Mouse (Mus musculus): Measurements from ENCODE around the gene Apoe. TPM values are rescaled to one million over a fixed set of nuclear protein-coding genes. Genes with fewer than 3 reads are reported as not detected.

Apoe gene
- polyA plus RNA-seq, 1 experiment from 2014 or later, result 4,229 TPM

DNA sequence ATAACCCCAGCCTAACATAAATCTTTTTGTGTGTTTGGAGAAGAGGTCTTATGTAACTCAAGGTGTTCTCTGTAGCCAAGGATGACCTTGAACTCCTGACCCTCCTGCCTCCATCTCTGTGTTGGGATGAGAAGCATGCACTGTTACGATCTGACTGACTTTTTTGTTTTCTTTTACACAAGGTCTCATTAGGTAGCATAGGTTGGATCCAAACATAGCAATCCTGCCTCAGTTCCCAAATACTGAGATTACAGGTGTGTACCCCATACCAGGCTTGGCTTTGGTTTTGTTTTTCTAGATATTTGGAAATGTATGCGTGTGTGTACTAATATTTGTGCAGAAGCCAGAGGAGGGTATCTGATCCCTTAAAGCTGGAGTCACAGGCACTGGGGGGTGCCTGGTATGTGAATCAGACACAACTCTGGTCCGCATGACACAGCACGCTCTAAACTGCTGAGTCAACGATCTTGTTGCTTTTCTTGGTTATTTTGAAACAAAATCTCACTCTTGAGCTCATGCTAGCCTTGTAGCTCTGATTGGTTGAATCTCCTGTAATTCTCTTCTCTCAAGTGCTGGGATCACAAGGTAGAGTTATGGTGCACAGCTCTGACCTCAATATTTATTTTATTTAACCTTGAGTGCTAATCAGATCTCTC, 19.4 kb upstream of the Apoe start:
- Histone ChIP-seq H3K4me1 (ENCODE audit: control insufficient read depth, low read depth, low read length) (peaks cover 29% of the 10 kb centered on the region), H3K27me3 (ENCODE audit: control insufficient read depth, insufficient read depth, low read depth, low read length) (no peaks in the 10 kb centered on the region), H3K4me2 (ENCODE audit: low read depth, low read length) (no peak overlapping the region), H3K9ac (ENCODE audit: low read depth, low read length) (no peak overlapping the region), H3K36me3 (ENCODE audit: control insufficient read depth, insufficient read depth) (no peaks in the 10 kb centered on the region), H3K9me3 (replicated peaks; ENCODE audit: control insufficient read depth, low read length) (no peaks in the 10 kb centered on the region), H3K27ac (ENCODE audit: low read length) (no peak overlapping the region), H3K4me3 (ENCODE audit: low read depth, low read length) (no peak overlapping the region)
- WGBS (ENCODE audit: insufficient replicate concordance), result 69% methylated on average over 5 of the region's 5 CpGs
- no peak for ATAC-seq (ENCODE audit: low read depth)

GRCm38 (mm10) chr7:19717346-19717745, 18.4 kb upstream of the Apoe start:
- no peak for ATAC-seq (ENCODE audit: low read depth)
- H3K4me3 ChIP-seq (ENCODE audit: low read depth, low read length), result no peak overlapping the region
- H3K4me1 ChIP-seq (ENCODE audit: control insufficient read depth, low read depth, low read length), result peaks cover 24% of the 10 kb centered on the region
- H3K36me3 ChIP-seq (ENCODE audit: control insufficient read depth, insufficient read depth), result peaks cover 6% of the 10 kb centered on the region; the same call in 1 of the 2 replicates
- no peaks in the 10 kb centered on the region for H3K9me3 ChIP-seq (replicated peaks; ENCODE audit: control insufficient read depth, low read length)
- H3K9ac ChIP-seq (ENCODE audit: low read depth, low read length), result no peak overlapping the region
- no peak overlapping the region for H3K27ac ChIP-seq (ENCODE audit: low read length)
- no peak overlapping the region for H3K4me2 ChIP-seq (ENCODE audit: low read depth, low read length)
- no peaks in the 10 kb centered on the region for H3K27me3 ChIP-seq (ENCODE audit: control insufficient read depth, insufficient read depth, low read depth, low read length)
- 59% methylated on average over 4 of the region's 4 CpGs for WGBS (ENCODE audit: insufficient replicate concordance)

- no peaks in the 10 kb centered on the region for H3K27me3 ChIP-seq (ENCODE audit: control insufficient read depth, insufficient read depth, low read depth, low read length)
- 71% methylated on average over 2 of the region's 2 CpGs for WGBS (ENCODE audit: insufficient replicate concordance)
- H3K4me2 ChIP-seq (ENCODE audit: low read depth, low read length), result peak overlapping the region; percentile 86
- peaks cover 24% of the 10 kb centered on the region for H3K4me1 ChIP-seq (ENCODE audit: control insufficient read depth, low read depth, low read length)
- H3K4me3 ChIP-seq (ENCODE audit: low read depth, low read length), result no peak overlapping the region; the same call in 1 of the 2 replicates
- H3K36me3 ChIP-seq (ENCODE audit: control insufficient read depth, insufficient read depth), result peaks cover 12% of the 10 kb centered on the region
- no peak overlapping the region for H3K27ac ChIP-seq (ENCODE audit: low read length)
- H3K9me3 ChIP-seq (replicated peaks; ENCODE audit: control insufficient read depth, low read length), result no peaks in the 10 kb centered on the region
- no peak for ATAC-seq (ENCODE audit: low read depth)
- no peak overlapping the region for H3K9ac ChIP-seq (ENCODE audit: low read depth, low read length)
Measured at GRCm38 (mm10) chr7:19716822-19717221, 17.8 kb upstream of the Apoe start.

GRCm38 (mm10) chr7:19716055-19716682, 17.2 kb upstream of the Apoe start:
- H3K4me3 ChIP-seq (ENCODE audit: low read depth, low read length), result peak overlapping the region; percentile 68
- no peak for ATAC-seq (ENCODE audit: low read depth)
- H3K27ac ChIP-seq (ENCODE audit: low read length), result peak overlapping the region; percentile 73
- peaks cover 24% of the 10 kb centered on the region for H3K4me1 ChIP-seq (ENCODE audit: control insufficient read depth, low read depth, low read length)
- H3K27me3 ChIP-seq (ENCODE audit: control insufficient read depth, insufficient read depth, low read depth, low read length), result no peaks in the 10 kb centered on the region
- H3K9ac ChIP-seq (ENCODE audit: low read depth, low read length), result peak overlapping the region; percentile 49
- peaks cover 18% of the 10 kb centered on the region for H3K36me3 ChIP-seq (ENCODE audit: control insufficient read depth, insufficient read depth)
- H3K9me3 ChIP-seq (replicated peaks; ENCODE audit: control insufficient read depth, low read length), result no peaks in the 10 kb centered on the region
- WGBS (ENCODE audit: insufficient replicate concordance), result 6% methylated on average over 18 of the region's 18 CpGs
- H3K4me2 ChIP-seq (ENCODE audit: low read depth, low read length), result peak overlapping the region; percentile 86

DNA sequence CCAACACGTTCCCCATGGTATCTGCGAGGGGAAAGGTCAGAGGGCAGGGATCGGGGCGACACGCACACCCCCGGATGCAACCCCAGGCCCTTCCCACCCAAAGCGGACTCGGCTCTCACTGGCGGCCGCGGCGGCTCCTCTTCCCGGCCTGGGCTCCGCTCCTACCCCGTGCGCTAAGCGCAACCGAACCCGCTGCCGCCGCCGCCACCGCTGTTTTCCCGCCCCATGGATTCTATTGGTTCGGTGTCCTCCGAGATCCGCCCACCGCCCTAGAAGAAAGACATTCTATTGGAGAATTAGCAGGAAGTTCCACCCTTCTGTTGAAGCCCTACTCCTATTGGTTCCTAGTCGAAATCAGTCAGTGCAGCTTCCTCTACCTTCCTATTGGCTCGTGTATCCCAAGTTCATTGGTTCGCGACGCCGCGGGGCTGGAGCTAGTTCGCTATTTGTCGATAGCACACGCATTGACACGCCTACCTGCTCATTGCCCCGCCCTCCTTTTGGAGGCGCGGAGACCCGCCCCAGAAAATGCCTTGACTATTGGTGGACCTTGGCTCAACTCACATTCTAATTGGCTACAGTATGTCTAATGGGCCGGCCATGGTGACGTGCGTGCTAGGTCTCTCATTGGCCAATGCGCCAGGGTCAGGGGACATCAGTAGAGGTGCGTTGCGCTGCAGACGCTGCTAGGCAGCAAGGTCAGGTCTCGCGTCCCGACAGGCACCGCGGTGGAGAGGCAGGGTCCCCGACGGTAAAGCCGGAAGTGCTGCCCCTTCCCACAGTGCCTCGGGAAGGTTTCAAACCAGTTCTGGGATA, 16.5 kb upstream of the Apoe start, which contains the start of gene Tomm40:
Tomm40 (minus strand) TSS at position 200 of the 816 bp plus-strand sequence.
- Histone ChIP-seq H3K4me2 (ENCODE audit: low read depth, low read length) (peak within 1 kb of the TSS; percentile 98), H3K27ac (ENCODE audit: low read length) (peak within 1 kb of the TSS; percentile 73), H3K9ac (ENCODE audit: low read depth, low read length) (peak within 1 kb of the TSS; percentile 87), H3K27me3 (ENCODE audit: control insufficient read depth, insufficient read depth, low read depth, low read length) (no peaks in the 10 kb centered on the region), H3K4me3 (ENCODE audit: low read depth, low read length) (peak within 1 kb of the TSS; percentile 98), H3K4me1 (ENCODE audit: control insufficient read depth, low read depth, low read length) (peaks cover 24% of the 10 kb centered on the region), H3K9me3 (replicated peaks; ENCODE audit: control insufficient read depth, low read length) (no peaks in the 10 kb centered on the region), H3K36me3 (ENCODE audit: control insufficient read depth, insufficient read depth) (peaks cover 23% of the 10 kb centered on the region)
- under 1% methylated on average over 59 of the region's 59 CpGs for WGBS (ENCODE audit: insufficient replicate concordance)
- ATAC-seq (ENCODE audit: low read depth), result peak; percentile 96

GRCm38 (mm10) chr7:19714836-19715235, 15.8 kb upstream of the Apoe start:
- peaks cover 24% of the 10 kb centered on the region for H3K4me1 ChIP-seq (ENCODE audit: control insufficient read depth, low read depth, low read length)
- H3K4me3 ChIP-seq (ENCODE audit: low read depth, low read length), result peak overlapping the region; percentile 98
- H3K9me3 ChIP-seq (replicated peaks; ENCODE audit: control insufficient read depth, low read length), result no peaks in the 10 kb centered on the region
- peak overlapping the region; percentile 87 for H3K9ac ChIP-seq (ENCODE audit: low read depth, low read length)
- H3K27ac ChIP-seq (ENCODE audit: low read length), result peak overlapping the region; percentile 73
- H3K36me3 ChIP-seq (ENCODE audit: control insufficient read depth, insufficient read depth), result peaks cover 25% of the 10 kb centered on the region
- peak overlapping the region; percentile 98 for H3K4me2 ChIP-seq (ENCODE audit: low read depth, low read length)
- no peak for ATAC-seq (ENCODE audit: low read depth)
- H3K27me3 ChIP-seq (ENCODE audit: control insufficient read depth, insufficient read depth, low read depth, low read length), result no peaks in the 10 kb centered on the region
- under 1% methylated on average over 39 of the region's 39 CpGs for WGBS (ENCODE audit: insufficient replicate concordance)

- Histone ChIP-seq H3K4me1 (ENCODE audit: control insufficient read depth, low read depth, low read length) (peaks cover 24% of the 10 kb centered on the region), H3K27ac (ENCODE audit: low read length) (no peak overlapping the region), H3K4me2 (ENCODE audit: low read depth, low read length) (no peak overlapping the region), H3K9ac (ENCODE audit: low read depth, low read length) (no peak overlapping the region), H3K9me3 (replicated peaks; ENCODE audit: control insufficient read depth, low read length) (no peaks in the 10 kb centered on the region), H3K36me3 (ENCODE audit: control insufficient read depth, insufficient read depth) (peaks cover 32% of the 10 kb centered on the region), H3K27me3 (ENCODE audit: control insufficient read depth, insufficient read depth, low read depth, low read length) (no peaks in the 10 kb centered on the region), H3K4me3 (ENCODE audit: low read depth, low read length) (no peak overlapping the region)
- no peak for ATAC-seq (ENCODE audit: low read depth)
- WGBS (ENCODE audit: insufficient replicate concordance), result 71% methylated on average over 9 of the region's 9 CpGs
Measured at GRCm38 (mm10) chr7:19713598-19713997, 14.6 kb upstream of the Apoe start.

DNA sequence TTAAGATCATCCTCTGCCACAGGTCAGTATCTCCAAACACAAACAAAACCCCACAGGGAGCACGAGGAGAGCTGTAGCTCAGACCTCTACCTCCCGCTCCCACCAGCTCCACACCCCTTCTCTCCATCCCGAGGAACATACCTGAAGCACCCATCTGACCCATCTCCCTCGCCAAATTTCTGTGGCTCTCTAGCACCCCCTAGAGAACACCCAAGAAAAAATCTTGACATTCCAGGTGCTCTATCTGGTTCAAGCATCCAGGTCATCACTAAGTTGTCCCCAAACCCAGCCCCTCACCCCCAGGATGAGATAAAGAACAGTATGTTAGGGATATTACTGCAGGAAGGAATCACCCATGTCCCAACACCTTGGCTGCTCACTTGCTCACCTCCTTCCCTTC, 14.2 kb upstream of the Apoe start:
- H3K27me3 ChIP-seq (ENCODE audit: control insufficient read depth, insufficient read depth, low read depth, low read length), result no peaks in the 10 kb centered on the region
- peaks cover 32% of the 10 kb centered on the region for H3K36me3 ChIP-seq (ENCODE audit: control insufficient read depth, insufficient read depth)
- 40% methylated on average over 4 of the region's 4 CpGs for WGBS (ENCODE audit: insufficient replicate concordance)
- H3K4me1 ChIP-seq (ENCODE audit: control insufficient read depth, low read depth, low read length), result peaks cover 24% of the 10 kb centered on the region
- H3K4me2 ChIP-seq (ENCODE audit: low read depth, low read length), result no peak overlapping the region
- H3K4me3 ChIP-seq (ENCODE audit: low read depth, low read length), result no peak overlapping the region
- no peak for ATAC-seq (ENCODE audit: low read depth)
- H3K9me3 ChIP-seq (replicated peaks; ENCODE audit: control insufficient read depth, low read length), result no peaks in the 10 kb centered on the region
- no peak overlapping the region for H3K27ac ChIP-seq (ENCODE audit: low read length)
- H3K9ac ChIP-seq (ENCODE audit: low read depth, low read length), result no peak overlapping the region

All from liver, embryonic 16.5 days (tissue).